Mouse (Mus musculus): ENCODE results near the gene Olfm3. TPM values are rescaled to one million over a fixed set of nuclear protein-coding genes. Genes with fewer than 3 reads are reported as not detected.

Gene Olfm3
- polyA plus RNA-seq, 1 experiment from 2014 or later = 0.02 TPM

- Histone ChIP-seq H3K27ac (ENCODE audit: low read length) (no peak overlapping the region), H3K4me3 (ENCODE audit: low read depth, low read length) (no peak overlapping the region), H3K36me3 (ENCODE audit: control insufficient read depth, insufficient read depth) (no peaks in the 10 kb centered on the region), H3K4me1 (ENCODE audit: control insufficient read depth, low read depth, low read length) (no peaks in the 10 kb centered on the region), H3K27me3 (ENCODE audit: control insufficient read depth, insufficient read depth, low read depth, low read length) (no peaks in the 10 kb centered on the region), H3K4me2 (ENCODE audit: low read depth, low read length) (no peak overlapping the region), H3K9ac (ENCODE audit: low read depth, low read length) (no peak overlapping the region), H3K9me3 (replicated peaks; ENCODE audit: control insufficient read depth, low read length) (no peaks in the 10 kb centered on the region)
- WGBS (ENCODE audit: insufficient replicate concordance) = 54% methylated on average over 1 of the region's 1 CpGs
- no peak for ATAC-seq (ENCODE audit: low read depth)
Observed at GRCm38 (mm10) chr3:115028046-115028445, 124.2 kb downstream of the Olfm3 start.

GRCm38 (mm10) chr3:115028611-115029010 lies 124.7 kb downstream of the Olfm3 start:
- WGBS (ENCODE audit: insufficient replicate concordance) = 59% methylated on average over 1 of the region's 1 CpGs
- Histone ChIP-seq H3K9ac (ENCODE audit: low read depth, low read length) (no peak overlapping the region), H3K36me3 (ENCODE audit: control insufficient read depth, insufficient read depth) (no peaks in the 10 kb centered on the region), H3K9me3 (replicated peaks; ENCODE audit: control insufficient read depth, low read length) (no peaks in the 10 kb centered on the region), H3K4me1 (ENCODE audit: control insufficient read depth, low read depth, low read length) (no peaks in the 10 kb centered on the region), H3K4me3 (ENCODE audit: low read depth, low read length) (no peak overlapping the region), H3K27ac (ENCODE audit: low read length) (no peak overlapping the region), H3K27me3 (ENCODE audit: control insufficient read depth, insufficient read depth, low read depth, low read length) (no peaks in the 10 kb centered on the region), H3K4me2 (ENCODE audit: low read depth, low read length) (no peak overlapping the region)
- ATAC-seq (ENCODE audit: low read depth) = no peak

- Histone ChIP-seq H3K4me2 (ENCODE audit: low read depth, low read length) (no peak overlapping the region), H3K9me3 (replicated peaks; ENCODE audit: control insufficient read depth, low read length) (no peaks in the 10 kb centered on the region), H3K4me1 (ENCODE audit: control insufficient read depth, low read depth, low read length) (no peaks in the 10 kb centered on the region), H3K27ac (ENCODE audit: low read length) (no peak overlapping the region), H3K9ac (ENCODE audit: low read depth, low read length) (no peak overlapping the region), H3K4me3 (ENCODE audit: low read depth, low read length) (no peak overlapping the region), H3K27me3 (ENCODE audit: control insufficient read depth, insufficient read depth, low read depth, low read length) (no peaks in the 10 kb centered on the region), H3K36me3 (ENCODE audit: control insufficient read depth, insufficient read depth) (no peaks in the 10 kb centered on the region)
- no peak for ATAC-seq (ENCODE audit: low read depth)
- 64% methylated on average over 5 of the region's 5 CpGs for WGBS (ENCODE audit: insufficient replicate concordance)
Observed at GRCm38 (mm10) chr3:115049060-115049459, 145.2 kb downstream of the Olfm3 start.

- 62% methylated on average over 1 of the region's 1 CpGs for WGBS (ENCODE audit: insufficient replicate concordance)
Observed at GRCm38 (mm10) chr3:115064901-115065300, 161.0 kb downstream of the Olfm3 start.

GRCm38 (mm10) chr3:115080428-115081181 lies 176.7 kb downstream of the Olfm3 start:
- no peaks in the 10 kb centered on the region for H3K4me1 ChIP-seq (ENCODE audit: control insufficient read depth, low read depth, low read length)
- H3K27me3 ChIP-seq (ENCODE audit: control insufficient read depth, insufficient read depth, low read depth, low read length) = no peaks in the 10 kb centered on the region
- H3K27ac ChIP-seq (ENCODE audit: low read length) = no peak overlapping the region
- WGBS (ENCODE audit: insufficient replicate concordance) = 40% methylated on average over 12 of the region's 12 CpGs
- no peaks in the 10 kb centered on the region for H3K36me3 ChIP-seq (ENCODE audit: control insufficient read depth, insufficient read depth)
- no peak overlapping the region for H3K4me2 ChIP-seq (ENCODE audit: low read depth, low read length)
- no peaks in the 10 kb centered on the region for H3K9me3 ChIP-seq (replicated peaks; ENCODE audit: control insufficient read depth, low read length)
- H3K9ac ChIP-seq (ENCODE audit: low read depth, low read length) = no peak overlapping the region
- no peak for ATAC-seq (ENCODE audit: low read depth)
- no peak overlapping the region for H3K4me3 ChIP-seq (ENCODE audit: low read depth, low read length)

More at GRCm38 (mm10) chr3:115064901-115065300, 161.0 kb downstream of the Olfm3 start:
- no peak for ATAC-seq (ENCODE audit: low read depth)
- H3K4me2 ChIP-seq (ENCODE audit: low read depth, low read length) = no peak overlapping the region
- no peak overlapping the region for H3K9ac ChIP-seq (ENCODE audit: low read depth, low read length)
- H3K4me3 ChIP-seq (ENCODE audit: low read depth, low read length) = no peak overlapping the region
- no peaks in the 10 kb centered on the region for H3K9me3 ChIP-seq (replicated peaks; ENCODE audit: control insufficient read depth, low read length)
- no peaks in the 10 kb centered on the region for H3K36me3 ChIP-seq (ENCODE audit: control insufficient read depth, insufficient read depth)
- H3K27ac ChIP-seq (ENCODE audit: low read length) = no peak overlapping the region
- H3K27me3 ChIP-seq (ENCODE audit: control insufficient read depth, insufficient read depth, low read depth, low read length) = no peaks in the 10 kb centered on the region
- H3K4me1 ChIP-seq (ENCODE audit: control insufficient read depth, low read depth, low read length) = no peaks in the 10 kb centered on the region

GRCm38 (mm10) chr3:115081371-115081770 lies 177.5 kb downstream of the Olfm3 start:
- H3K4me1 ChIP-seq (ENCODE audit: control insufficient read depth, low read depth, low read length) = no peaks in the 10 kb centered on the region
- no peaks in the 10 kb centered on the region for H3K9me3 ChIP-seq (replicated peaks; ENCODE audit: control insufficient read depth, low read length)
- no peak overlapping the region for H3K4me2 ChIP-seq (ENCODE audit: low read depth, low read length)
- H3K27me3 ChIP-seq (ENCODE audit: control insufficient read depth, insufficient read depth, low read depth, low read length) = no peaks in the 10 kb centered on the region
- H3K27ac ChIP-seq (ENCODE audit: low read length) = no peak overlapping the region
- H3K9ac ChIP-seq (ENCODE audit: low read depth, low read length) = no peak overlapping the region
- no peak for ATAC-seq (ENCODE audit: low read depth)
- WGBS (ENCODE audit: insufficient replicate concordance) = 54% methylated on average over 2 of the region's 2 CpGs
- H3K36me3 ChIP-seq (ENCODE audit: control insufficient read depth, insufficient read depth) = no peaks in the 10 kb centered on the region
- no peak overlapping the region for H3K4me3 ChIP-seq (ENCODE audit: low read depth, low read length)

GRCm38 (mm10) chr3:115082947-115083346 lies 179.1 kb downstream of the Olfm3 start:
- no peak overlapping the region for H3K27ac ChIP-seq (ENCODE audit: low read length)
- no peak overlapping the region for H3K9ac ChIP-seq (ENCODE audit: low read depth, low read length)
- no peaks in the 10 kb centered on the region for H3K36me3 ChIP-seq (ENCODE audit: control insufficient read depth, insufficient read depth)
- H3K4me3 ChIP-seq (ENCODE audit: low read depth, low read length) = no peak overlapping the region
- no peaks in the 10 kb centered on the region for H3K4me1 ChIP-seq (ENCODE audit: control insufficient read depth, low read depth, low read length)
- H3K27me3 ChIP-seq (ENCODE audit: control insufficient read depth, insufficient read depth, low read depth, low read length) = no peaks in the 10 kb centered on the region
- ATAC-seq (ENCODE audit: low read depth) = no peak
- H3K4me2 ChIP-seq (ENCODE audit: low read depth, low read length) = no peak overlapping the region
- no peaks in the 10 kb centered on the region for H3K9me3 ChIP-seq (replicated peaks; ENCODE audit: control insufficient read depth, low read length)

- no peaks in the 10 kb centered on the region for H3K27me3 ChIP-seq (ENCODE audit: control insufficient read depth, insufficient read depth, low read depth, low read length)
- H3K9ac ChIP-seq (ENCODE audit: low read depth, low read length) = no peak overlapping the region
- no peak for ATAC-seq (ENCODE audit: low read depth)
- no peaks in the 10 kb centered on the region for H3K36me3 ChIP-seq (ENCODE audit: control insufficient read depth, insufficient read depth)
- no peaks in the 10 kb centered on the region for H3K9me3 ChIP-seq (replicated peaks; ENCODE audit: control insufficient read depth, low read length)
- no peak overlapping the region for H3K4me3 ChIP-seq (ENCODE audit: low read depth, low read length)
- no peak overlapping the region for H3K4me2 ChIP-seq (ENCODE audit: low read depth, low read length)
- 79% methylated on average over 3 of the region's 3 CpGs for WGBS (ENCODE audit: insufficient replicate concordance)
- H3K4me1 ChIP-seq (ENCODE audit: control insufficient read depth, low read depth, low read length) = no peaks in the 10 kb centered on the region
- H3K27ac ChIP-seq (ENCODE audit: low read length) = no peak overlapping the region
Observed at GRCm38 (mm10) chr3:115088281-115088680, 184.4 kb downstream of the Olfm3 start.

GRCm38 (mm10) chr3:115090670-115091069 lies 186.8 kb downstream of the Olfm3 start:
- Histone ChIP-seq H3K4me1 (ENCODE audit: control insufficient read depth, low read depth, low read length) (no peaks in the 10 kb centered on the region), H3K36me3 (ENCODE audit: control insufficient read depth, insufficient read depth) (no peaks in the 10 kb centered on the region), H3K27ac (ENCODE audit: low read length) (no peak overlapping the region), H3K4me3 (ENCODE audit: low read depth, low read length) (no peak overlapping the region), H3K4me2 (ENCODE audit: low read depth, low read length) (no peak overlapping the region), H3K27me3 (ENCODE audit: control insufficient read depth, insufficient read depth, low read depth, low read length) (no peaks in the 10 kb centered on the region), H3K9ac (ENCODE audit: low read depth, low read length) (no peak overlapping the region), H3K9me3 (replicated peaks; ENCODE audit: control insufficient read depth, low read length) (no peaks in the 10 kb centered on the region)
- ATAC-seq (ENCODE audit: low read depth) = no peak
- WGBS (ENCODE audit: insufficient replicate concordance) = 44% methylated on average over 2 of the region's 2 CpGs

All from liver, embryonic 16.5 days (tissue).